Mouse (Mus musculus): ENCODE measurements at regions not wholly inside any gene's neighbourhood (a gene's known extent, or its start where the extent isn't known, plus 50 kb on each side); places are given as distances from the start of the nearest gene placed in this dataset.

GRCm38 (mm10) chr17:47142276-47142675 lies 131.9 kb upstream of the Ubr2 start:
- TF ChIP-seq CTCF (conservative IDR thresholded peaks at IDR 0.05; ENCODE audit: insufficient read depth, insufficient read length, low read depth, low read length) (no peak), POLR2A (IDR thresholded peaks at IDR 0.05; ENCODE audit: low read depth, low read length) (no peak)

All from kidney, adult 2 months (tissue).